Mouse (Mus musculus) c-Kit-positive CD71-positive TER-119-positive erythroid progenitor cells, embryonic 14.5 days (primary cell): ENCODE measurements around the gene Lpin2.
A peak's percentile ranks its signal among the peaks of the same experiment; 100 is the strongest.

ENCODE experiments used
- DNase-seq: peaks from one replicate; pipeline ENCODE4 v3.0.0-alpha.2; 2013; ENCODE audit warnings: low spot score

The Lpin2 gene

DNA sequence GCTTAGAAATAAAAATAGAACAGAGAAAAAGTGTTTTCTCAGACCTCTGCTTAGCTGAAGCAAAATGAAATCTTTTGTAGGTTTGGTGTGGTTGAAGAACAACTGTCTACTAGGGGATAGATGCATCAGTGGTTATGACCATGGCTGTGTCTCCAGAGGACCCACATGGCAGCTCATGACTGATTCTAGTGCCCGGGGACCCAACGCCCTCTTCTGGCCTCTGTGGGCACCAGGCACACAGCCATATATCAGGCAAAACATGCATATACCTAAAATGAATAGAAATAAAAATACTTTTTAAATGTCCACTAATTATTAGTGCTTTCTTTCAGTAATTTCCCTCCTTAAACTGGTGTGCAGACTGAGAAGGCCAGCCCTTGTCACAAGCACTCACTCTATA lies 49.6 kb downstream of the Lpin2 start:
- no peak for DNase-seq

DNA sequence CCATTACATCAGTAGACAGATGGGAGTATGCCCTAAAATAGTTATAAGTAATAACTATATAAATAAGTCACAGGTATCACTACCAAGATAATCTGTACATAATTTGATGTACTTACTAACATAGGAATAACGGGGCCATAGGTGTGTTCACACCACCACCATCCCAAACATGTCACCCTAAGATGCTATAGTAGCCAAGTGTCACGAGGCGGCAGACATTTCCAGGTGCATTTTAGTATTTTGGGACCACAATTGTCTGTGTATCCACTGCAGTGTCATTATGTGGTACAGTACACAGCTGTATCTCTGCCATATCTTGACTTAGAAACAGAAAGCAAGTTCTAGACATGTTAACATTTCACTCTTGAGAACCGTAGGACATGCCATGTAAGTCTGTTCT lies 50.9 kb downstream of the Lpin2 start:
- no peak for DNase-seq

DNA sequence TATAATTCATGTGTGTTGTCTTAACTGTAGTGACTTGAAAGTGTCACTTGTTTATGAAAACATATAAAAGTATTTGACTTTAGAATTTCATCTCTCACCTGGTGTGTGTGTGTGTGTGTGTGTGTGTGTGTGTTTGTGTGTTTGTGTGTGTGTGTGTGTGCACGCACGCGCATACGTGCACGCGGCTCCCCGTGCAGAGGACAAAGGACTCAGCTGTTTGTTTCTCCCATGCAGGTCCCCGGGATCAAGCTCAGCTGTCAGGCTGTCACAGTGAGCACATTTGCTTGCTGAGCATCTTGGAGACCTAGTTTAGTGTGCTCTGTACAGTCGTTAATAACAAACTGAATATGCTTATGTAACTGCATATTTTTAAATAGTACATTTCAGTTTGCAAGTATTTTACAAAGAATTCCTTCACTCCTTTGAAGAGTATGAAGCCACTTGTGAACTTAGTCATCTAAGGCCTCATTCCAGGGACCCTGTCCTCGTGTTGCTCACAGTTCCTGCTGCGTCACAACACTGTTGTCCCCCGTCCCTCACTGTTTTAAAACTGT lies 51.8 kb downstream of the Lpin2 start:
- DNase-seq, result no peak

DNA sequence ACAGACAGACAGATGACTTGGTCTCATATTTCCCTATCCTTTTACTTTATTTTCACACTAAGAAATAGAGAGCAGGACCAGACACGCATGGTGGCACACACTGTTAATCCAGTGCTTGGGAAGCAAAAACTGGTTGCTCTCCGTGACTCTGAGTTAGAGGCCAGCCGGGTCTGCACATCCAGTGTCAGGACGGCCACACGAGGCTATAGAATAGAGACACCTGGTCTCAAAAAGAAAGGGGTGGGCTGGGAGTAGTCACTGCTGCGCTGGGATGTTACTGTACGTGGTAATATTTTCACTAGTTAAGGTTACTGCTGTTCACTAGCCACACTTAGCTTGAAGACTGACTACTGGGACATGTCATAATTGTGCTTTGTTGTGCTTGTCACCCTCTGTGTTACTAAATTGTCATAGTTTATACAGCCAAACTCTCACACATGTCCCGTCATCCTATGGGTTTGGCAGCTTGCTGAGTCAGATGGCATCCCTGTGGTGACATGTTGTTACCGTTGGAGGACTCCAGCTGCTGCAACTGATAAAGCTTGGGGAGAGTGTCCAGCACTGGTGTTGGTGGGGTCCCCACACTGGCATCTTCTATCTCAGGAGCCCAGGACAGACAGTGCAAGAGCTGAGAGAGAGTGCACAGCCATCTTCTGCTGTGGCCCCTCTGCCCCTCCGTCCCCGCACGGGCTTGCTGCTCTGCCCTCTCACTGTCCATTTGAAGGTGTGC lies 53.0 kb downstream of the Lpin2 start:
- peak; percentile 91 for DNase-seq

DNA sequence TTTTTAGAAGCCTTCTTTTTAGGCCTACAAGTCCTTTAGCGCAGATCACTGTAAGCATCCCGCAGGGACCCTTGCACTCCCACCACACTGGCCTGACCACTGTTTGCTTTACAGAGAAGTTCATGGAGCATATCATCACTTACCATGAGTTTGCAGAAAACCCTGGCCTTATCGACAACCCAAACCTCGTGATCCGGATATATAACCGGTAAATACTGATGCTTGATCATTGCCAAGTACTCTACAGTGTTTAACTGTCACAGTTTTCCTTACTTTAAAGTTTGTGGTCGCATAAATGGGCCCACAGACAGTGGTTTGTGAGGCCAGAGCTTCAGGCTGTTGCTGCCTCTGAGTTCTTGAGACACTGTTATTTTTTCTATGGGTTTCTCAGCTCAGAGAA lies 56.1 kb downstream of the Lpin2 start:
- peak; percentile 69 for DNase-seq

DNA sequence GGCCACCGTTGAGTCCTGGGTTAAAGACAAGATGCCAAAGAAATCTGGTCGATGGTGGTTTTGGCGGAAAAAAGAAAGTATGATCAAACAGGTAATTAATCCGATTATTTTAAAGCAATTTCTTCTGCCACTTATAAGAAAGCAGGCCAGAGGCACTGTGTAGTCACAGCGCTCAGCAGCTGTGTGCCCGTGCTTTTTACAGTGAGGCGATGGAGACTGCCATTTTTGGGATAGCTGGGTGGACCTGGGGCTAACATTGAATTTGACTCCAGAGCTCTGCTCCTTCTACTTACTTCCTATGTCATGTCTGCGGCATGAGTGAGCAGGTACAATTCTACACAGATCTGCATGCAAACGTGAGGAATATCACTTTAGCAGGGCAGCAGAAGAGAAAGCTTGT lies 58.5 kb downstream of the Lpin2 start:
- DNase-seq, result no peak

DNA sequence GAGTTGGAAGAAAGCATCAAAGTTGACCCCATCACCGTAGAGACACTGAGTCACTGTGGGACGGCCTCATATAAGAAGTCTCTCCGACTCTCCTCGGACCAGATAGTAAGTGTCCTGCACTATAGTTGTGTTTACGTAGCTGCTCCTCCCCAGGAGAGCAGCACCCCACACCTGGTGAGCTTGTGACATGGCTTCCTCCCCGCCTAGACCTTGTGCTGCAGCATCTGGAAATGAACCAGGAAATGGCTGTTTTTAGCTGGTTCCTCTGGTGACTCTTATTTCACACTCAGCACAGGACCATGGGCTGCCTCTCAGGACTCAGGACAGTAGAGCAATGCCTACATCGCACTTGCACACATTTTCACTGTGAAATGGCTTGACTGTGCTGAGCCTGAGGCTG lies 60.3 kb downstream of the Lpin2 start:
- no peak for DNase-seq

DNA sequence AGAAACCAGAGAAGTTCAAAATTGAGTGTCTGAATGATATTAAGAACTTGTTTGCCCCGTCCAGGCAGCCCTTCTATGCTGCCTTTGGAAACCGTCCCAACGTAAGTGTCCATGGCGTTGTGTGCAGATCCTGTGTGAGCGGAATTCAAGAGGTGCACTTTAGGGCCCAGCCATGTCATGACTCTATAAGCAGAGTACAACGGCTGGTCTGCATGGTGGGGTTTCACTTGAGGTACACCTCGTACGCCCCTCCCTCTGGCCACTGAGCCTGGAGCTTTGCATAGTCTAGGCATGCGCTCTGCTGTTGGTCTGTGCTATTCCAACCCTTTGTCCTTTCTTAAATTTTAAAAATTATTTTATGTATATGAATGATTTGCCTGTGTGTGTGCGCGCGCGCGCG lies 62.8 kb downstream of the Lpin2 start:
- no peak for DNase-seq

DNA sequence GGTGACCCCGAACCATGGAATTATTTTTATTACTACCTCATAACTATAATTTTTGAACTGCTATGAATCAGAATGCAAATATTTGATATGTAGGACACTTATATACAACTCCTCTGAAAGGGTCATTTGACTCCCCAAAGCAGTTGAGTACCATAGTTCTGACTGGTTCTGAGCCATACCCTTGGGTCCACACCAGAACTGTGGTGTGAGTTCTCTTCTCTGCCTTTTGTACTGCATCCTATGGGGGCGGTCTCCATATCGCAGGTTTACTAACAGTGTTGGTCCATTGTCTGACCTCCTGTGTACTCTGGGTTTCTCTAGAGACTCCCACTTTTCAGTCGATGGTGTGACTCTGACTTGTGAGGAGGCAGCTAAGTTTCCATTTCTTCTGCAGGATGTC lies 63.7 kb downstream of the Lpin2 start:
- no peak for DNase-seq

DNA sequence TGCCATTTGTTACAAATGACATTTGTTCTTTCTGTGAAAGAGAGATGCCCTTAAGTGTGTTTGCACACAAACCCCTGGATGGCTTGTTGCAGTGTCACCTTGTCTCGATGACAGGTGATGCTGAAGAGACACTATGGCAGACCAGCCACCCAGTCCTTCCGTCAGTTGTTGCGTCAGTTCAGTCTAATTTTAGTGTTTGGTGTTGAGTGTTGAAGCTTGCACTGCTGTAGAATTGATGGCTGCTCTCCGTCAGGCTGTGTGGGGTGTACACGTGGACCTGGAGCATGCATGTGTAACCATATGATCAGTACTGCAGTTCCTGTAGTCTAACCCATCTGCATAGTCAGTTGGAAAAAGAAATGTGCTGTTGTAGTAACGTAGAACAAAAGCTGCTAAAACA lies 66.6 kb downstream of the Lpin2 start:
- no peak for DNase-seq

DNA sequence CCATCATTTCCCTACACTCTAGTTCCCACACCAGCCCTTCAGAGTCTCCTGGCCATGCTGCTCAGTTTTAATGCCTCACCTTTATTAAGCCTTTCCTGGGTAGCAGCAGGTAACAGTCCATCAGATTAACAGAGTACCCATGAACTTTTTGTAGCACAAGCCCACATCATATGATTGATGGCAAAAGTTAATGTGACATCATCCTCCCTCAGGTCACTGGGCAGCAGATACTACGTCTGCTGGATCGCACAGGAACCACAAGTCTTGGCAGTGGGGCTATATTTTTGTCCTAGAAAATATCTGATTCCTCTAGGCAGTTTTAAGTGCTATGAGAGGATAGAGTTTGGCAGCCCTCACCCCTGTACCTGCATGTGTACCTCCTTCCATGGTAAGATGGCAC lies 67.7 kb downstream of the Lpin2 start:
- DNase-seq, result no peak

DNA sequence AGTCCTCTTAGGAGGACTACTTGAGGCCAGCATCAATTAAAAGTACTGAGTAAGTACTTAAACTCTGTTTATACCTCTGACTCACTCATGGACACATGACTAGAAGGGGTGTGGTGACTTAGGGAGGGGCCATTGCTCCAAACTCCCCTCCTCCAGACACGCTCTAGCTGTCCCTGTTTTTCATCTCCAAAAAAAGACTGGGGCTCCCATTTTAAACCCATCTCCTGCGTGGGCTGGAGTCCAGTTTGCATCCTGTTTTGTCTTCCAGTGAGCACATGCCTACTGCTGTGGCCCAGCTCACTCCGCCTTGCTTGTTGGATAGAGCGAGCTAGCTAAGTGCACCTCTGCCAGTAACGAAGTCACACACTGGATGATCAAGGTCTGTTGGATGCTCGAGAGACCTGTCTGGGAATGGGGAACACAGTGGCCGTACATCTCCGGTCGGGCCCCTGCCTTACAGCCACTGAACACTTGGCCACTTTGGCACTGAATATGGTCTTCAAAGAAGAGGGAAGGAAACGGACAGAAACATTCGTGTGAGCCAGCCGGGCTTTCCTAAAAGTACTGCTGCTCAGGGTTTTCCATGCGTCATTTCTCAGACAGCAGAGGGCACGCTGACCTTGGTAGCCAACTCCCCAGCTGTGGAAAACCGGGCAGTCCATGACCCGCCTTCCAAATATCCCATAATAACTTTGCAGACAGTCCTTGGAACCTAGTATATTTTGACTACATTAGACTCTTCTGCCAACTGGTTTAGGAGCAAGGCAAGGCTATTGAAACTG lies 68.7 kb downstream of the Lpin2 start:
- DNase-seq, result no peak

DNA sequence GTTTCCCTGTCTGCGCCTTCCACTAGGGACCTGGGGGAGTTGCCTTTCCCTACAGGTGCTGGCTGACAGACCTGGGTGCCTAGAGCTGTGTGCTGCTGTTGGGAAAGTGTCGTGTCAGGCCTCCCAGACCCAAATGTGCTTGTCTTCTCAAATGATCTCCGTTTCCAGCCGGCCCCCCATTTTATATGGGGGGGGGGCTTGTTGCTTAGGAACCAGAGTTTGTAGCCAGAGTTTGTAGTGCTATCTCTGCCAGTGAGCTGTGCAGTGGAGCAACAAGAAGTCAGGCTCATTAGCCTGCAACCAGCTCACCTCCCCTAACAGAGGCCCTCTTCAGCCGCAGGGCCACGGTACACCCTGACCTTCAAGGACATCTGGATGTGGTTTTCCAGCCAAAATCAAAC lies 69.2 kb downstream of the Lpin2 start:
- no peak for DNase-seq

DNA sequence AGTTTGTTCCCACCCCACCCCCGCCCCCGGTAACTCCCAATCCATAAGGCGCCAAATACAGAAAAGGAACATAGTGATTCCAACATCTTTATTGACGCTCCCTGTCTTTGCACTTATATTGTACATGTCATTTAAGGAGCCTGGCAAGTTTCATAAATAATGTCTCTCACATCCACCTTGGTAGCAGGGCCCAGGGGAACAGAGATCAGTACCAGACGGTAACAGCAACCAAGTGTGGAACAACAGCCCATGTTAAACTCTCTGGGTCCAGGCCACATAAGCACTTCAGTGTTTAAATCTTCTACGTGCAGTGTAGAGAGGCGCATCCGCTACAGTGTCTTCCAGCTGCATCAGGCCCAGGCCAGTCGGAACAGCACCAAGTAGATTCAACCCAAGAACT lies 69.7 kb downstream of the Lpin2 start:
- DNase-seq, result no peak

DNA sequence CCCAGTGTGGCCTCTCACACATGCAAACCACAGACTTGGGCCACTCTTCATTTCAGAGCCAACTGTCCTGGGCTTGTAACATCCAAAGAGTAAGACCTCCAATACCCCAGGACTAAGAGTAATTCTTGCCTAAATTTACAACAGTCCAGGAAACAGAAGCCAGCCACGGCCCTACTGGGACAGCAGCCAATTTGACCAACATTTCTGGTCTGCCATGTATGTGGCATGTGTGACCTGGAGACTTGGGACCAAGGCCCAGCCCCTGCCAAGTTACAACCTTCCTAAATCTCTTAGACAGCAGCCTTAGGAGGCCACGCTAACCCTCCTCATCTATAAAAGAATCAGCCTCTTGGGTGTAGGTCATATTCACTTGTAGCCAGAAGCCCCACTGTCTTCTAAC lies 71.0 kb downstream of the Lpin2 start:
- DNase-seq, result no peak

DNA sequence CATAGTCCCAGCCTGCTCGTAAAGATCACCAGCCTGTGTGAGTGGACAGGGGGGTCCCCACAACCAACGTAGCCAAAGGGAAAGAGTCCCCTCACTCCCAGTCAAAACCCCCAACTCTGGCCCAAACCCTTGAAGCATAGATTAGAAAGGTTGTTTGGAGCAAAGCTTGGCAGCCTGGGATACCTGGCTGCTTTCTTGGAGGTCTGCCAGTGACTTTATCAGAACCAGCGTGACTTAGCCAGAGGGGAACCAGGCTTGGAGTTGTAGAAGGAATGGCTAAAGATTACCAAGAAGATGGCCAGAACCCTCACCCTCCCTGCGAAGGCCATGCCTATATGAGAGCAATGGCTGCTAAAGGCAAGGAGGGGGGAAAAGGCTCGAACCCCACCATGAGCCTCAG lies 71.7 kb downstream of the Lpin2 start:
- no peak for DNase-seq

DNA sequence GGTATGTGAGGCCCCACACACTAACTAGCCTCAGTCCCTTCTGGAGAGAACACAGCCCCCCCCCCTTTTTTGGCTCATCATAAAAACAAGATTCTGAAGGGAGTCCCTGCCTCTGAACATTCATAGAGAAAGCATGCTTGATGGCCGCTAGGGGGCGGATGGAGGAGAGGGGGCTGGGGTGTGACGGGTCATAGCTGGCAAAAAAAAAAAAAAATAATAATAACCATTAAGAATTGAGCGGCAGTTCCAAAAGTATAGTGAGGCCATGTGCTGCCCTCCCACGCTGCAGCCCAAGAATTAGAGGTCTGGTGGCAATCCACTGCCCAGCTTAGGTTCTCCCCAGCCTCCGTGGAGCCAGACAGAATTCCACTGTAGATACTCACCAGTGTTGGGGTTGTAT lies 72.4 kb downstream of the Lpin2 start:
- peak; percentile 72 for DNase-seq

DNA sequence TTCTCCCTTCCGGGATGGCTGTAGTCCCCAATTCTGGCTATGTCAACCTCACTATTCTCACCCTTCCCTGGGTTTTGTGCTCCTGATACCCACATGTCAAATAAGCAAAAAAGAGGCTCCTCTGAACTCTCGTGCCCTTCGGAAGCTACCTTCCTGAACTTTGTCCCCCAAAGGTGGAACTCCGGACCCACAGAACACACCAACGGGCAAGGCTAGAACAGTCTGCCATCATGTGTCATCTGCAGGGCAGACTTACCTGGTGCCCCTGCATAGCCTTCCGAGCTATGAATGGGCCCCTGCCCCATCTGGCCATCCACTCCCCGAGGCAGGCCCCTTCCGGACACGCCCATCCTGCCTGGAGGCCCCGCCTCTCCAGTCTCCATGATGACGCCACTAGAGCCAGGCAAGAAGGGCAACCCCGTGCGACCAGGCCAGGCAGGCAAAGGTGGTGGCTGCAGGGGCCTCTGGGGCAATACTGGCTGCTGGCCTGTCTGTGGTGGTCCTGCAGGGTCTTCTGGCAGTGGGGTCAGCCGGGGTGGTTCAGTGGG lies 73.8 kb downstream of the Lpin2 start:
- DNase-seq, result no peak

DNA sequence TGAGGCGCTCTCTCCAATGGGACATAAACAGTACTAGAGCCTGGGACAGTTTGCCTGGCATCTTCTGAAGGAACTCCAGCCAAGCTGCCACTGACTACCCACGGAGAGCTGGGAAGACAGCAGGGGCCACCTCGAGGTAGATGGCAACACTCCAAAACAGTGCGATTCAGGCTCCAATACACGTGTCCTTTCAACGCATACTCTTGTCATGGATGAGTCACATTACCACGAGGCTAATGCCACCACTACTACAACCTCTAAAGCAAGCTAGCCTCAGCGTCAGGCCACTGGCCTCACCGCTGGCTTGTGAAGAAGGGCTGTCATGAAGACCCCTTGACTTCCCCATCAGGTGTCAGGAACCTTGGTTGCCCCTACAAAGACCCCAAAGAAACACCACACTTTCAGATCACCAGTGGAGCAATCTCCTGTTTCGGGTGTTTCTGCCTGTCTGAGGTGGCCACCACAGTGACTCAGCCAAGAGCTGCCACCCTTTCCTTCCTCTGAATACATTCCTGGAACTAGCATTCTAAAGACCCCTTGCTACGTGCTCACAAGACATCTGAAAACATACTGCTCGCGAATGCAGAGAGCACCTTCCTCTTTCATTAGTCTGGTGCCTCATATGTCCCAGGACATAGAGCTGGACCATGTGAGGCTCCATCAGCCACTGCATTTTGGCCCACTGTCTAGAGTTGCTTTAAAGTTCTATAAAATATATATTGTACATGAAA lies 74.6 kb downstream of the Lpin2 start:
- no peak for DNase-seq

DNA sequence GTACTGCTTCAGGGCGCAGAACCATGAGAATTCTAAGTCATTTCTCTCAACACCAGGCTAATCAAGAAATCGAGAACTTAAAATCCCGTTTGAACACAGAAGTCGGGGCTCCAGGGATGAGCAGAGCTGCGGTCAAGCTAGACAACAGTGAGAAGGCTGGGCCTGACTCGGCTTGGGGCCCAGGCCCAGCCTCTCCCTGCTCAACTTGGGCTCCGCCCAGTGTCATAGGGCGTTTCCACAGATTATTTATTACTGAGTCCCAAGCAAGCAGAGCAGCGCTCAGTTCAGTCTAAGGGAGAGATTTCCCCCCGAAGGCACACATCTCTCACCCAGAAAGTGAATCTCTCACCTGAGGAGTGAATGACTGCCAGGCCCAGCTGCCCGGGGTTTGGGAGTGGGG lies 77.4 kb downstream of the Lpin2 start:
- no peak for DNase-seq

DNA sequence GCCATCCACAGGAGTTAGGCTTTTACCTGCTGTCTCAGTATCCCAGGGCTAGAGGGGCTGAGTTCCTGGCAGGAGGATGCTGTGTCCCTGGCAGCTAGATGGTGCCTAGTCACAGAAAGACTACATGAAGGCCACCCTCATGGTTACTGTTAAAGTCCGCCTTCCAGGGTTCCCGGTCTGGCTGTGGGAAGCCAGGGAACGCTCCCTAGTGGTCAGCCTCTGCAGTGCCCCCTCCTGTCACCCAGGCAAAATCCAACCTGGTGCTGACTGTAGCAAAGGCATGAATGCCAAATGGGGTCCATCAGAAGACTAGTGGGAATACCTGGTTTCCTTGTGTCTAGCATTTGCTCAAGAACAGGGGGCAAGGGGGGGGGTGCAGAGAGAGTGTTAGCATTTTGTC lies 78.3 kb downstream of the Lpin2 start:
- DNase-seq, result no peak

DNA sequence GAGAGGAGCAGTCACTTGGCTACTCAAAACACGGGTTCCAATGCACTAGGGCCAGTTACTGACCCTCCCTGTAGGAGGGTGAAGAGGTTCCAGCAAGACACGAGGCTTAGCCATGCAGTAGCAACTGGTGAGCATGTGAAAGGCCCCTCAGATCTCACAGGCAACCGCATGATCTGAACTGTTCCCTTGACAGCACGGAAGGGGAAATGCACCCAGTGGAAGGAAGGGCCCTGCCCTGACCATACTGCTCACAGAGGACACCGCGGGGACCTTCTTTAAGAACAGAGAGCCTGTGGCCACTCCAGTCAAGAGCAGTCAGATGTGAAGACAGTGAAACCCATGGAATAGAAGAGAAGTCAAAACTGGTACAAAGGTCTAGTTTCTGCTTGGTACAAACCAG lies 80.8 kb downstream of the Lpin2 start:
- no peak for DNase-seq

DNA sequence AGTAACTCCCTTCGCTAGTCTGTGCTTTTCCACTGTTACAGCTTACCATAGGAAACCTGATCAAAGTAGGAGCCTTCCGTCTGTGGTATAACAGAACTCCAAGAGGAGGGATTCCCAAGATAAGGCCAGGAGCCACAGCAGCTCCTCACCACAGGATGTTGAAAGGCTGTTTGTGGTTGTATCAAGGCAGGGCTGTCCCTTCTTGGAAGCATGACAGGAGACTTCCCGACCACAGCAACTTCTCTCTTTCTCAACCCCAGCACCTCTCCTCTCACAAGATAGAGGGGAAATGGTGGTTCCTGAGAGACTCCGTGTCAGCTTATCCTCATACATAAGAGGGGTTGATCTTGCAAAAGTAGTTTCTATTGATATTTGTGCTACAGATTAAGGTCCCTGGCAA lies 82.4 kb downstream of the Lpin2 start:
- no peak for DNase-seq
